Mouse (Mus musculus) kidney, postnatal 25 days (tissue): ENCODE measurements around the gene Dapk1.
"Not testable (repeated sequence)": the region's sequence is repeated elsewhere in the genome, so short reads cannot be mapped to it uniquely, and the experiment has no call there.

Experiments
- DNase-seq, 2 experiments: peaks; one replicate each; pipeline ENCODE4 v3.0.0; 2021; ENCODE audit warnings: mixed read lengths in 2 of 2

Dapk1 gene

GRCm38 (mm10) chr13:60601436-60602415 is at the start of gene Dapk1:
Gene Dapk1 (plus strand): TSS chr13:60601947.
- DNase-seq: peak; percentile 82 to 93

GRCm38 (mm10) chr13:60553326-60553725 is 48.4 kb upstream of the Dapk1 start:
- DNase-seq: no peak

- peak; percentile 40 to 61 for DNase-seq
Measured at GRCm38 (mm10) chr13:60556476-60556875, 45.3 kb upstream of the Dapk1 start.

- DNase-seq: peak; percentile 25 to 64
Measured at GRCm38 (mm10) chr13:60556911-60557310, 44.8 kb upstream of the Dapk1 start.

- no peak for DNase-seq
Measured at GRCm38 (mm10) chr13:60564303-60564702, 37.4 kb upstream of the Dapk1 start.

- DNase-seq: no peak
Measured at GRCm38 (mm10) chr13:60568934-60569548, 32.7 kb upstream of the Dapk1 start.

GRCm38 (mm10) chr13:60569549-60569941 is 32.2 kb upstream of the Dapk1 start:
- DNase-seq: no peak

- DNase-seq: peak; percentile 19 to 53
Measured at GRCm38 (mm10) chr13:60573541-60573940, 28.2 kb upstream of the Dapk1 start.

GRCm38 (mm10) chr13:60573971-60574370 is 27.8 kb upstream of the Dapk1 start:
- peak in 1 of 2 experiments; percentile 42 for DNase-seq

- DNase-seq: peak in 1 of 2 experiments; percentile 12
Measured at GRCm38 (mm10) chr13:60578541-60578940, 23.2 kb upstream of the Dapk1 start.

- DNase-seq: no peak
Measured at GRCm38 (mm10) chr13:60594866-60595265, 6.9 kb upstream of the Dapk1 start.

- DNase-seq: no peak
Measured at GRCm38 (mm10) chr13:60595519-60595918, 6.2 kb upstream of the Dapk1 start.

- peak; percentile 31 to 64 for DNase-seq
Measured at GRCm38 (mm10) chr13:60602416-60603251, 887 bp downstream of the Dapk1 start.

- no peak for DNase-seq
Measured at GRCm38 (mm10) chr13:60603252-60603562, 1.5 kb downstream of the Dapk1 start.

GRCm38 (mm10) chr13:60607411-60607810 is 5.7 kb downstream of the Dapk1 start:
- DNase-seq: peak in 1 of 2 experiments; percentile 49

GRCm38 (mm10) chr13:60608411-60609046 is 6.8 kb downstream of the Dapk1 start:
- peak; percentile 37 to 54 for DNase-seq

GRCm38 (mm10) chr13:60609234-60609633 is 7.5 kb downstream of the Dapk1 start:
- DNase-seq: peak; percentile 29 to 56

- no peak for DNase-seq
Measured at GRCm38 (mm10) chr13:60610558-60610957, 8.8 kb downstream of the Dapk1 start.

- not testable (repeated sequence) for DNase-seq
Measured at GRCm38 (mm10) chr13:60610971-60611370, 9.2 kb downstream of the Dapk1 start.

GRCm38 (mm10) chr13:60612160-60612559 is 10.4 kb downstream of the Dapk1 start:
- no peak for DNase-seq

- no peak for DNase-seq
Measured at GRCm38 (mm10) chr13:60614154-60614553, 12.4 kb downstream of the Dapk1 start.

- DNase-seq: no peak
Measured at GRCm38 (mm10) chr13:60615057-60615650, 13.4 kb downstream of the Dapk1 start.
